Mouse (Mus musculus): ENCODE measurements around the gene Sult5a1. TPM values are rescaled to one million over a fixed set of nuclear protein-coding genes. Genes with fewer than 3 reads are reported as not detected.

Gene Sult5a1
- polyA plus RNA-seq (2014; fragmentation: Illumina TruSeq; extraction: RNeasy Lipid Tissue Mini Kit (QIAGEN cat#74804); ENCODE audit: low read depth, low replicate concordance): 0.39 TPM

DNA sequence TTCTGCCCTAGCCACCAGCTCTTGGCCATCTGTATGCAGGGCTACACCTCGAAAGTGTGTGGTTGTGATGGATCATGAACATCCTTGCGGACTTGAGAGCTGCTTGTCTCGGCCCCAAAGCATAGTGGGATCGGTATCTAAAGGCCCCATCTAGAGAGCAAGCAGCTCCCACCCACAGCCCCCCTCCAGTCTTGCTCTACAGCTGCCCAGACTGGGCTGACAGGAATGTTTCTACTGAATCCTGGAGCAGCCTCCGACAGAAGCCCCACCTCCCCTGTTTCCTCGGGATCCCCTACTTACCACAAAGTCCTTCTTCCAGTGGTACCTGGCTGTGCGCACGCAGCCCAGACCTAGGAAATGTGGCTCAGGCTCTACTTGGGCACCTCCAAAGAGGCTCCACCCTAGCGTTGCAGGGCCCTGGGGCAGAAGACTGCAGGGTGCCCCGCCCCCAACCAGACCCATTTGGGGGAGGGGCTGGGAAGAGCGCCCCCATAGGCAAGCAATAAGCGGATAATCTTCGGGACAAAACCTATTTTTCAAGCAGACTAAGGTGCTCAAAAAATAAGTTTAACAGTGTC is at the start of gene Sult5a1:
Gene Sult5a1, minus strand, starts transcription at position 428 of the 578 bp plus-strand sequence.

DNA sequence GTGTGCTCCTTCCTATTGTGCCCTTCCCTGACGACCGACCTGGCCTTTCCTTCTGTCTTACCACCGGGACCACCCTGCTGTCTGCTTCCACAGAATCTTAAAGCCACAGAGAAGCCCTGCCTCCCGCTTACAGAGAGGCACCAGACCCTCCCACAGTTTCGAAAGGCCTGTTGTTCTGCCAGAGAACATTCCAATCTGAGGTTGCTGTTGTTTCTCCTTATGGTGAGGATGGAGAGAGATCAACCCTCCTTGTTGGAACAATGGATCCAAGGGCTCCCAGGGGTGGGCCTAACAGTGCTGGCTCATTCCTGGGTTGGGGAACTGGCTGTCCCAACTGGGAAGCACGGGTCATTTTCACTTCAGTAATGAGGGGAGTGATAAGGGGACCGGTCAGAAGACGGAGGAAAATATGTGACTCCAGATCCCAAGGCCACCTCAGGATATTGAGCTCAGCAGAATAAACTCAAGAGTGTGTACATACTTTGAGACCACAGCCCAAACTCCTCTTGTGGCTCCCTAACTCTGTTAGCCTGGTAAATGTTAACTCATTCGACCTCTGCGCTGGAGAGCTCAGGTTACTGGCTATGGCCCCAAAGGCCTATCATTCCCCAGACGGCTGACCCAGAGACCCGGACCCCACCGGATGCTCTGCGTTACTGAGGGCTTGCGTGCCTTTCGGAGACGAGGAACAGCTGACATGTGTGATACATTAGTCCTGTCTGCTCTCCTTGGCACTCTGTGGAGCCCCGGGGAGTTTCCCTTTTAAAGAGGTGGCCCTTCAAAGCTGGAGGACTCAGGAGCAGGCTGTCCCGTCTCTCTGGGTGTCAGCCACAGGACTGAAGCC is 27.7 kb upstream of the Sult5a1 start, which contains the start of gene Dpep1:
Gene Dpep1, plus strand, starts transcription at position 677 of the 844 bp plus-strand sequence.

DNA sequence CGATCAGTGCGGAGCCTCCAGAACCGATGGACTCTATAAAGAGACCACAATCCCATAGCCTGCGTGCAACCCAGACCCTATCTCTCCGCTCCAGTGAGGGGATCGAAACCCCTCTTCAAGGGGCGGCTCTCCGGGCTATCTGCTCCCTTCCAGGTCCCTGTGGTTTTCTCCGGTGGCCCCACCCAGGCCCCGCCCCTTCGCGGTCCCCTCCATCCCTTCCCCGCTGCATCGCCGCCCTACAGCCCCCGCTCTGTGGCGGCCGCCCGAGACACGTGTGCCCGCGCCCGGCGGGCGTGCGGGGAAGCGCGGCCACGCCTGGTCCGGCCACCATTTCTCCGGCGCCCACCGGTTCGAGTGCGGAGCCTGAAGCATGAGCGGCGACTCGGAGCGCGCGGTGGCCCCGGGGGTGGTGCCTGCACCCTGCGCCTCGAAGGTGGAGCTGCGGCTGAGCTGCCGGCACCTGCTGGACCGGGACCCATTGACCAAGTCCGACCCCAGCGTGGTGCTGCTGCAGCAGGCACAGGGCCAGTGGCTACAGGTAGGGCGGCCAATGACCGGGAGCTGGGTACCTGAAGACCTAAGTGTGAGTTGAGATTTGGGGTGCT is 40.9 kb downstream of the Sult5a1 start, which contains the start of gene Cpne7:
Gene Cpne7, plus strand, starts transcription at position 248 of the 605 bp plus-strand sequence.

DNA sequence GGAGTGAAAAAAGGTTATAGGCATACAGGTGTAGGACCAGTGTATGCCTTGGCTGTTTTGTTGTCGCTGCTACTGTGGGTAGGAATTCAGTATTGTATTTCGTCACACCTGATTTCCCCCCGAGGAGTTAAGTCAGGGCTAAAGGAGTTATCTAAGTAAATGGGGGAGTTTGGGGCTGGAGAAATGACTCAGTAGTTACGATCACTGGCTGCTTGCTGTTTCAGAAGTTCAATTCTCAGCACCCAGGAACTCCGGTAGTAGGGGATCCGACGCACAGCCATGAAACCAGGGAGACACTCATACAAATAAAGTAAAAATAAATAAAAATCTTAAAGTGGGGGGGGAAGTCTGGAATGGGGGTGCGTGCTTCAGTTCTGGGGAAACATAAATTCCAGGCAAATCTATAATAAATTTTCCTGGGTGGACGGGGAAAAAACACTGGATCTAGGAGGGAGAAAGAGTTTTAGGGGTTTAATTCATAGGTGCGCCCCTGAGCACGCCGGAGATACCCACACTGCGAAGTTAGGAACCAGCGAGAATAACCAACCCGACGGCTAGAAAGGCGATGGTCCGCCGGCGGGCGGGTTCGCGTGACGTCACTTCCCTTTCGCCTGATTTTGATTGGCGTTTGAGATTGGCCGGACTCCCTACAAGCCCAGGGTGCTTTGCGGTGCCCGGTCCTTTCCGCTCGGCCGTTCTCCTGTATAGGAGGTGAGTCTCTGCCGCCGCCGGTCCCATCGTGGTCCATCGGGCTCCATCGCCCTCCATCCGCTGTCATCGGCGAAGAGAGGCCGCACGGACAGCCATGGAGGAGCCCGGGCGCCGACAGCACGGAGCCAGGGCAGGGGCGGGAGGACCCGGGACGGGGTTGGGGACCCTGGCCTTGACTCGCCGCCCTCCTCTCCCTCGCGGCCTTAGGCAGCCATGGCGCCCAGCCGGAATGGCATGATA is 56.1 kb downstream of the Sult5a1 start, which contains the start of gene Rpl13:
Gene Rpl13, plus strand, starts transcription at position 616 of the 951 bp plus-strand sequence.

Other genes starting within 250 kb of the Sult5a1 start
- gene Ankrd11, start 116.0 kb downstream of the Sult5a1 start, polyA plus RNA-seq (2014; fragmentation: Illumina TruSeq; extraction: RNeasy Lipid Tissue Mini Kit (QIAGEN cat#74804); ENCODE audit: low read depth, low replicate concordance): 42.7 TPM
- 20.0 TPM for gene Spg7, start 95.4 kb downstream of the Sult5a1 start, polyA plus RNA-seq (2014; fragmentation: Illumina TruSeq; extraction: RNeasy Lipid Tissue Mini Kit (QIAGEN cat#74804); ENCODE audit: low read depth, low replicate concordance)
- 75.4 TPM for gene Rpl13, start 56.0 kb downstream of the Sult5a1 start, polyA plus RNA-seq (2014; fragmentation: Illumina TruSeq; extraction: RNeasy Lipid Tissue Mini Kit (QIAGEN cat#74804); ENCODE audit: low read depth, low replicate concordance)
- gene Cpne7, start 40.9 kb downstream of the Sult5a1 start, polyA plus RNA-seq (2014; fragmentation: Illumina TruSeq; extraction: RNeasy Lipid Tissue Mini Kit (QIAGEN cat#74804); ENCODE audit: low read depth, low replicate concordance): not detected
- gene Dpep1, start 27.9 kb upstream of the Sult5a1 start, polyA plus RNA-seq (2014; fragmentation: Illumina TruSeq; extraction: RNeasy Lipid Tissue Mini Kit (QIAGEN cat#74804); ENCODE audit: low read depth, low replicate concordance): 1.7 TPM
- 8.8 TPM for gene Chmp1a, start 54.4 kb upstream of the Sult5a1 start, polyA plus RNA-seq (2014; fragmentation: Illumina TruSeq; extraction: RNeasy Lipid Tissue Mini Kit (QIAGEN cat#74804); ENCODE audit: low read depth, low replicate concordance)
- 72.9 TPM for gene Spata33, start 54.5 kb upstream of the Sult5a1 start, polyA plus RNA-seq (2014; fragmentation: Illumina TruSeq; extraction: RNeasy Lipid Tissue Mini Kit (QIAGEN cat#74804); ENCODE audit: low read depth, low replicate concordance)
- 4.5 TPM for gene Cdk10, start 66.5 kb upstream of the Sult5a1 start, polyA plus RNA-seq (2014; fragmentation: Illumina TruSeq; extraction: RNeasy Lipid Tissue Mini Kit (QIAGEN cat#74804); ENCODE audit: low read depth, low replicate concordance)
- 1.2 TPM for gene Spata2l, start 77.9 kb upstream of the Sult5a1 start, polyA plus RNA-seq (2014; fragmentation: Illumina TruSeq; extraction: RNeasy Lipid Tissue Mini Kit (QIAGEN cat#74804); ENCODE audit: low read depth, low replicate concordance)
- gene Zfp276, start 95.9 kb upstream of the Sult5a1 start, polyA plus RNA-seq (2014; fragmentation: Illumina TruSeq; extraction: RNeasy Lipid Tissue Mini Kit (QIAGEN cat#74804); ENCODE audit: low read depth, low replicate concordance): 0.52 TPM
- gene Vps9d1, start 96.0 kb upstream of the Sult5a1 start, polyA plus RNA-seq (2014; fragmentation: Illumina TruSeq; extraction: RNeasy Lipid Tissue Mini Kit (QIAGEN cat#74804); ENCODE audit: low read depth, low replicate concordance): 1.1 TPM
- 3.4 TPM for gene Fanca, start 160.3 kb upstream of the Sult5a1 start, polyA plus RNA-seq (2014; fragmentation: Illumina TruSeq; extraction: RNeasy Lipid Tissue Mini Kit (QIAGEN cat#74804); ENCODE audit: low read depth, low replicate concordance)
- gene Spire2, start 174.4 kb upstream of the Sult5a1 start, polyA plus RNA-seq (2014; fragmentation: Illumina TruSeq; extraction: RNeasy Lipid Tissue Mini Kit (QIAGEN cat#74804); ENCODE audit: low read depth, low replicate concordance): 1.1 TPM
- 64.6 TPM for gene Tcf25, start 215.4 kb upstream of the Sult5a1 start, polyA plus RNA-seq (2014; fragmentation: Illumina TruSeq; extraction: RNeasy Lipid Tissue Mini Kit (QIAGEN cat#74804); ENCODE audit: low read depth, low replicate concordance)
- not detected for gene Mc1r, start 248.8 kb upstream of the Sult5a1 start, polyA plus RNA-seq (2014; fragmentation: Illumina TruSeq; extraction: RNeasy Lipid Tissue Mini Kit (QIAGEN cat#74804); ENCODE audit: low read depth, low replicate concordance)

All from testis, adult 10 weeks (tissue).